Mouse (Mus musculus) thymus, postnatal 10 days (tissue): Measurements from ENCODE around the gene Gm17428.
"Not testable (repeated sequence)": the region's sequence is repeated elsewhere in the genome, so short reads cannot be mapped to it uniquely, and the experiment has no call there.

Experiments
- DNase-seq, 2 experiments: peaks; one replicate each; pipeline ENCODE4 v3.0.0; 2021; ENCODE audit warnings: low spot score in 2 of 2

Gene Gm17428

GRCm38 (mm10) chr14:54988882-54989281, 12.1 kb downstream of the Gm17428 start:
- no peak for DNase-seq

GRCm38 (mm10) chr14:54989886-54990441, 13.2 kb downstream of the Gm17428 start:
- DNase-seq, result no peak

- no peak for DNase-seq
Observed at GRCm38 (mm10) chr14:54992196-54992595, 15.5 kb downstream of the Gm17428 start.

GRCm38 (mm10) chr14:54993636-54994035, 16.9 kb downstream of the Gm17428 start:
- no peak for DNase-seq

DNA sequence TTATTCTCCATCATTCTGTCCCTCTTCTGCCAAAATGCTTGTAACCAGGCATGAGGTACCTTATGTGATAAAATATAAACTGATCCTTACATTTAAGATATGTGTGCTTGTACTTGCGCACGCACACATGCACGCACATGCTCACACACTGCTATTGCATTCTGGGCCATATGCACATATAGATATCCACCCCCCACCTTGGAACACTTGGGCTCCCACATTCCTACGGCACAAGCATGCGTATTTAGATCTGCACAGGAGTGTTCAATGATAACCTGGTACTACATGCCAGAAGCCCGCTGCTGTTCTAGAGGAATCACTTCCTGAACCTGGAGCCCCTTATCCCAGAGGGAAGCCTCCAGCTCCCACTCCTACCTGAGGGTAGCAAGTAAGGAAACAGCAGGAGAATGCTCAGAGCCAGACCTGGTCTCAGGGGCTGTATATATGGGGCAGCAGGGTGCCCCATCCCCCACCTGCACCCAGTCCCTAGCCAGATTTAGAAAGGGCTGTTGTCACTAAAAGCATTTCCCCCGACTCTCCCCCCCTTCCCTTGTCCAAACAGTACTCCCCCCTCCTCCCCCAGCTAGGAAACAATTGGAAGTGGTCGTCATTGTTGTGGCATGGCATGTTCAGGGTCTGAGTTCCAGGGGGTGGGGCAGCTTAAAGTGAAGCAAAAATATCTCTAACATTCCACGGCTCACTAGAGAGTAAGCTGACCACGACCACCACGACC, 17.6 kb downstream of the Gm17428 start, which contains the start of gene Myh7:
TSS of gene Myh7 (minus strand) at position 491 of the 733 bp plus-strand sequence.
- DNase-seq, result no peak

GRCm38 (mm10) chr14:54994869-54995186, 18.1 kb downstream of the Gm17428 start:
- DNase-seq, result no peak

- no peak for DNase-seq
Observed at GRCm38 (mm10) chr14:54995457-54996138, 18.9 kb downstream of the Gm17428 start.

- DNase-seq, result no peak
Observed at GRCm38 (mm10) chr14:54996793-54997192, 20.1 kb downstream of the Gm17428 start.

- no peak for DNase-seq
Observed at GRCm38 (mm10) chr14:54997297-54997696, 20.6 kb downstream of the Gm17428 start.

DNA sequence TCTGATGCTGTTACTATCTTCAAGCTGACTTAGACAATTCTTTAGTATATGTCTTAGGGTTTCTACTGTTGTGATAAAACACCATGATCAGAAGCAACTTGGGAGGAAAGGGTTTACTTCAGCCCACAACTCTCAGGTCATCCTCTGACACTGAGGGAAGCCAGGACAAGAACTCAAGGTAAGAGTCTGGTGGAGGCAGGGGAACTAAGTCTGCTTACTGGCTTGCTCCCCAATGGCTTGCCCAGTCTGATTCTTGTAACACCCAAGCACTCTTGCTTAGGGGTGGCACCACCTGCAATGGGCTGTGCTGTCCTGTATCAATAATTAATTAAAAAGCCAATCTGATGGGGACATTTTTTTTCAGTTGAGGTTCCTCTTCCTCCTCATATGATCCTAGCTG, 21.9 kb downstream of the Gm17428 start:
- DNase-seq, result no peak

DNA sequence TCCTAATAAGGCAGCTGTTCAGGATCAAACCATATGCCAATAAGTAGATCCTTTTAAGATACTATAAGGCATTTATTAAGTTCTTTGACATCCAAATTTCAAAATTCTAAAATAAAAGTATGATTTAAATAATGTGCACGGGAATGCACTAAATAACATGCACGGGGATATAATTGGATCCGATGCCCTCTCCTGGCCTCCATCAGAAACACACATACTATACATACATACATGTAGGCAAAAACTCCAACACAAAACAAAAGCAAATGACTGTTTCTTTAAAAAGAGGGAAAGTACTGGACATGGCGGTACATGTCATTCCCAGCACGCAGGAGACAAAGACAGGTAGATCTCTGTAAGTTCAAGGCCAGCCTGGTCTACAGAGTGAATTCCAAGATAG, 23.1 kb downstream of the Gm17428 start:
- not testable (repeated sequence) for DNase-seq

DNA sequence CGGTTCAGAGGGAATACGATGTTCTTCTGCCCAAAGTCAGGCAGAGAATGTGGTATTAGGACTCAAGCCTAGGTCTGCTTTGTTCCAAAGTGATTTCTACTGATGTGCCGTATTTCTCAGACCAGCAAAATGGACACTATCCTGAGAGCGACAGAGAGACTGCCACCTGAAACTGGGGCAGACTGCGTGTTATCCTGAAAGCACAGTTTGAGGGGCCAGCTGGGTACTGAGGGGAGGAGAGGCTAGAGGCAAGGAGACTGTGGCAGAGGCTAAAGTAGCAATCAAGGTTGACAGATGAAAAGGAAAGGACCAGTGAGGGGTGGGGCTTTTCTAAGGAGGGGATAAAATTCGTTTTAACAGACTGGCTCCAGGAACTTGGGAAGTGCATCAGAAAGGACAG, 24.1 kb downstream of the Gm17428 start:
- DNase-seq, result no peak

- DNase-seq, result no peak
Observed at GRCm38 (mm10) chr14:55001446-55001845, 24.7 kb downstream of the Gm17428 start.

GRCm38 (mm10) chr14:55001938-55002686, 25.4 kb downstream of the Gm17428 start:
- no peak for DNase-seq

GRCm38 (mm10) chr14:55002687-55003120, 26.0 kb downstream of the Gm17428 start:
- DNase-seq, result no peak

DNA sequence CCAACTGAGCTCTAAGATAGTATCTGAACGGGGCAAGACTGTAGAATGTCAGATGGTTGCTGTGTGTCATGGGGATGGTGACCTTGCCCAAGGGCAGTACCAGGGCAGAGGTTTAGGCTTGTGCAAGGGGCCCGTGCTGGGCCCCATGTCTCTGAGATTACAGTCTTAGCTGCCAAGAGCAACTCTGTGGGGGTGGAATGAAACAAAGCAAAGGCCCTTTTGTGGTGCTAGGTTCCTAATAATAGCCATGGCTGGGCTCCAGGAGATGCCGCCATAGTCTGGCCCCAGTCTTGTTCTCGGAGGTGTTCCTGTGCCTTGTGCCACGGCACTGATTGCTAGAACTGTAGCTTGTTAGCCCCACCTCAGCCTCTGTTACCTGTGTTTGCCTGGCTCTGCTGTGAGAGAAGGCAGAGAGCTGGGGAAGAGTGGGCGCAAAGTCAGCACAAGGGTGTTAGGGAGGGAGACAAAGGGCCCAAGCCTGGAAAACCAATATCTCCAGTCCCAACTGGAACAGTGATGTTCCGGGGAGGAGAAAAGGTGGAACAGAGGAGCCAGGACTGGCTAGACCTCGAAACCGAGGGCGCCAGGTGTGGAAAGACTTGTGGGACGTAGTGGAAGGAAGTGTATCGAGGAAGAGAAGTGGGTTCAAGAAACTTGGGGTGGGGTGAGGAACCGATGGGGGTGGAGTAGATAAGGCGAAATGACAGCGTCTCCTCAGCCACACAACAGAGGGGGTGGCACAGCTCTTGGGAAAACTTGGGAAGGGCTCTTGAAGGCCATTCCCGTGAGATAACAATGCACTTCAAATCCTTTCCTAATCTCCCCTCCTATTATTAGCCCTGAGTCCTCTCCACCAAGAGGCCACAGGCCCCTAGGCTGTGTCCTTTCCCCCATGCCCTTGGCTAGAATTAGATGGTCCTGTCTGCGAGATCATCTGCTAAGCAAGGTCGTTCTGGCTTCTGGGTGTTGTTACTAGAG, 27.4 kb downstream of the Gm17428 start:
- no peak for DNase-seq

DNA sequence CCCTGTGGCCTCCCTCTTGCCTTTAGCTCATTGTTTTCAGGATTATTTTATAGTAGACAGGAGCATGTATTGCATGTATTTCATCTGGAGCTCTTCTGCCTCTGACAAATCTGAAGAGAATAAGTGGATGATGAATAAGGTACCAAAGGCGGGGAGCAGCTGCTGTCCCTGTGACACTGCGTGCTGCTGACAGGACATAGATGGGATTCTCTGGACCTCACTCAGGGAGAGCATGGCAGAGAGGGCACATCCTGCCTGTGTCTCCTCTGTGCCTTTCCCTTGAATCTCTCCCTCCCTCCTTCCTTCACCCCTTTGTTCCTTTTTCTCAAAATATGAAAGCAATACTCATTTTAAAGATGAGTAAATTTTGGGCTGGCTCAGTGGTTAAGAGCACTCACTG, 28.8 kb downstream of the Gm17428 start:
- no peak for DNase-seq

DNA sequence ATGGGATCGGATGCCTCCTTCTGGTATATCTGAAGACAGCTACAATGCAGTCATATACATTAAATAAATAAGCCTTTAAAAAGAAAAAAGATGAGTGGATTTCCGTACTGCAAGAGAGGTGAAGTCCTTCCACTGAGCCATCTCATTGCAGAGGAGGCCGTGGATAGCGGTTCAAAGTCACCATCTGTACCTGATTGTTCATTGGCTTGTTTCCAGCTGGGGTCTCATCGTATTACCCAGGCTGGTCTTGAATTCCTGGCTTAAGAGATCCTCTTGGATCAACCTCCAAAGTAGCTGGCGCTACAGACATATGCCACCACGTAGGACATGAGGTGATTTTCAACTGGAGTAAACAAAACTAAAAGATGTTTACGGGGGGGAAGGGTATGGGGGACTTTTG, 29.2 kb downstream of the Gm17428 start:
- no peak for DNase-seq

DNA sequence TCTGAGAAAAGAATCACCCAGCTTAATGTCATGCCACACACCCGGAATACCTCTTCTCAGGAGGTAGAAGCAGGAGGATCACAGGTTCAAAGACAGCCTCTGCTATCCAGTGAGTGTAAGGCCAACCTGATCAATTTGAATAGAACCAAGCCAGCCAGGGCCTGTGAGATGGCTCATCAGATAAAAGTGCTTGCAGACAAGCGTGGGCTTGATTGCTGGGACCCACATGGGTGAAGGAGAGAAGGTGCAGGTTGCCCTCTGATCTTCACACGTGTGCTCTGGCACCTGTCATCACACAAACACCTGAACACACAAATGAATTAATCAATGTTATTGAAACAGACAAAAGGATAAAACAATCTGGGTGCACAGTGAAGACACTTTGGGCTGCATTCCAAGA, 29.8 kb downstream of the Gm17428 start:
- no peak for DNase-seq

GRCm38 (mm10) chr14:55007120-55007908, 30.6 kb downstream of the Gm17428 start:
- DNase-seq, result no peak
